Mouse (Mus musculus): ENCODE results near the gene Sord.

DNA sequence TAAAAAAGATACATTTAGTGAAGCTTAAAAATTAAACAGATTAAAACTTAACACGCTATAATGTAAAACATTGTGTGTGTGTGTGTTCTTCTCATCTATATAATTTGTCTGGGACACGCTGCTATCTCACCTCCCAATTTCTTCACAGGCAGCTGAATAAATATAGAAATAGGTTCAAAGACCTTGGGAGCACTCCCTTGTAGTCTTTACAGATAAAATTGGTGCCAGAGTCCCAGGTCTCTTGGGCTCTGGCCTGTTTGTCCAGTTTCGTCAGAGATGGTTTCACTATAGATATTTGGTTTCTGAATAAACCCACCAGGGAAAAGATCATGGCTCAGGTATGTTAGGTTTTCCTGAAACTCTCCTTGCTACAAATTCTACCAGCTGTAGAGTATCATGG is 44.2 kb downstream of the Sord start:
- TF ChIP-seq CTCF (IDR thresholded peaks at IDR 0.05; ENCODE audit: low read depth), result no peak
- TF ChIP-seq EP300 (IDR thresholded peaks at IDR 0.05; ENCODE audit: low read depth), result no peak
